Mouse (Mus musculus) midbrain, embryonic 16.5 days (tissue): ENCODE measurements at regions not wholly inside any gene's neighbourhood (a gene's known extent, or its start where the extent isn't known, plus 50 kb on each side); places are given as distances from the start of the nearest gene placed in this dataset.

ENCODE experiments used
- ATAC-seq: fragments of 200-750 bp; cut with Nextera tagmentation; 2 replicates; pipeline ENCODE4 v1.8.0; 2017; ENCODE audit warnings: moderate TSS enrichment
- H3K27ac ChIP-seq: fragments of 300-500 bp; sonication (generic); 2 replicates; pipeline ENCODE4 v1.5.1; 2014; ENCODE audit warnings: mild to moderate bottlenecking, low read length, mixed read lengths
- H3K27me3 ChIP-seq: fragments of 300-500 bp; sonication (generic); 2 replicates; pipeline ENCODE4 v1.6.1; 2014; ENCODE audit warnings: low read depth, low read length, mixed read lengths; ENCODE audit not compliant: control insufficient read depth, insufficient read depth
- H3K36me3 ChIP-seq: fragments of 300-500 bp; sonication (generic); 2 replicates; pipeline ENCODE4 v1.6.1; 2014; ENCODE audit warnings: mild to moderate bottlenecking, low read length, moderate library complexity, mixed read lengths; ENCODE audit not compliant: control insufficient read depth, insufficient read depth
- H3K4me1 ChIP-seq: fragments of 300-500 bp; sonication (generic); 2 replicates; pipeline ENCODE4 v1.6.1; 2014; ENCODE audit warnings: mild to moderate bottlenecking, low read length, mixed read lengths; ENCODE audit not compliant: control insufficient read depth, insufficient read depth
- H3K4me2 ChIP-seq: fragments of 300-500 bp; sonication (generic); 2 replicates; pipeline ENCODE4 v1.6.1; 2014; ENCODE audit warnings: mild to moderate bottlenecking, low read length, mixed read lengths
- H3K4me3 ChIP-seq: fragments of 300-500 bp; sonication (generic); 2 replicates; pipeline ENCODE4 v1.5.1; 2014; ENCODE audit warnings: low read depth, mild to moderate bottlenecking, low read length, moderate library complexity, mixed read lengths
- H3K9ac ChIP-seq: fragments of 300-500 bp; sonication (generic); 2 replicates; pipeline ENCODE4 v1.6.1; 2014; ENCODE audit warnings: low read depth, low read length, mixed read lengths
- H3K9me3 ChIP-seq: fragments of 300-500 bp; sonication (generic); replicated peaks from 2 replicates; pipeline ENCODE4 v1.6.1; 2014; ENCODE audit warnings: mild to moderate bottlenecking, low read length, mixed read lengths; ENCODE audit not compliant: control insufficient read depth, poor library complexity, severe bottlenecking
- WGBS: fragments of 180-500 bp; shearing (Covaris S2); extraction: QIAGEN DNeasy Blood & Tissue Kit; methylation state at CpG from one replicate; pipeline ENCODE4 v1.1.7; 2014; 5-methylcytosine and 5-hydroxymethylcytosine counted together

DNA sequence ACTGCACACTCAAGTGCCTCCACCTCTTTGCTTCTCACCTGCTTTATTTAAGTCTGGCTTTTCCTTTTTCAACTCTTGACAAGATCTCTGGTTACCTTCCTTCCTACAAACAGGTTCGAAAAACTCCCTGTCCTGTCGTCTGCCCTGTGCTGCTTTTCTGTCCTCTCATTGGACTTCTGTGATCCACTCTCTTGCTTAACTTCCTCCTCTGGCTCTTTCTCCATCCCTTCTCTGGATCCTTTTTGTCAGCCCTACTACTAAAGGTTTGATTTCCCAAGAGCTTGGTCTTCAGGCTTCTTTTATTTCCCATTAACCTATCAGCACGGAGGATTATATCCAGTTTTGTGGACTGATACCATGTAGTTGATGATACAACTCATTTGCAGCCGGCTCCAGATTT lies 149.8 kb downstream of the Satb1 start:
- Histone ChIP-seq H3K9ac (no peak overlapping the region), H3K4me3 (no peak overlapping the region), H3K4me2 (no peak overlapping the region), H3K27me3 (no peaks in the 10 kb centered on the region), H3K4me1 (no peaks in the 10 kb centered on the region), H3K9me3 (no peaks in the 10 kb centered on the region), H3K36me3 (no peaks in the 10 kb centered on the region), H3K27ac (no peak overlapping the region)
- 93% methylated on average over 4 of the region's 4 CpGs for WGBS
- no peak for ATAC-seq

DNA sequence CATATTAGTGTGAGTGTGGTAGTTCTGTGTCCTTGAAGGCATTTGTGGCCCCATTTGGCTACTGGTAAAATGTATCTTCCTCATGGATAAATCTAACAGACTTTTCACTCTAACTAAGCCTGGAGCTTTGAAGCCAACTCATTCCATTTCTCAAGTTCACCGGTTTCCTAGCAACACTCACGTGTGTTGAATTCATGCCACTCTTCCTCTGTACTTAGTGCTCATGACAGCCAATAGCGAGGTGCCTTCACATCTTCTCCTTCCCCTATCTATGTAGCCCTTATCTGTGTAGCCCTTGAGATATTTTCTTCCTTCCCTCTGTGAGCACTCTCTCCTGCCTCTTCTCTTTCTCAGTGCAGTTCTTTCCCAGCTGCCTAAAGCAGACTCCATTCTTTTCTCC lies 150.7 kb downstream of the Satb1 start:
- WGBS: 54% methylated on average over 3 of the region's 3 CpGs
- H3K4me1 ChIP-seq: no peaks in the 10 kb centered on the region
- H3K27ac ChIP-seq: no peak overlapping the region
- no peaks in the 10 kb centered on the region for H3K27me3 ChIP-seq
- ATAC-seq: 0 out of 2 replicates have a peak, but pooled peaks have one; percentile 42
- H3K4me2 ChIP-seq: no peak overlapping the region
- H3K4me3 ChIP-seq: no peak overlapping the region
- no peak overlapping the region for H3K9ac ChIP-seq
- H3K36me3 ChIP-seq: no peaks in the 10 kb centered on the region
- H3K9me3 ChIP-seq: no peaks in the 10 kb centered on the region

DNA sequence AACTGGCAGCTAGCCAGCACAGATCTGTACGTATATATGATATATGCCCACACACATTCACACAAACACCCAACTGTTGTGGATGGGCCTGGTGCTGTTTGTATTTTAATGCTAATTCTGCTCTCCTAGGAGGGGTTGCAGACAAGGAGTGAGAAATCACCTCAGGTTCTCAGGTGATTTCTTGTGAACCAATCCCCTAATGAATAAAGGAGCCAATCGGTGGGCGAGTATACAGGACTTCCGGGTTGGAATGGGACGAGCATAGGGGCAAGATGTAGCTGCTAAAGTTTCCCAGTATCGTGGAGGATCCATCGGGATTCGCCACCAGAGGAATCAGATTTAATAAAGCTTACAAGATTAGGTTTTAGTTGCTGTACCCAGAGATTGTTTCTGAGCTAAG lies 155.6 kb downstream of the Satb1 start:
- Histone ChIP-seq H3K4me3 (no peak overlapping the region), H3K36me3 (no peaks in the 10 kb centered on the region), H3K4me1 (no peaks in the 10 kb centered on the region), H3K9ac (no peak overlapping the region), H3K4me2 (no peak overlapping the region), H3K9me3 (no peaks in the 10 kb centered on the region), H3K27ac (no peak overlapping the region), H3K27me3 (no peaks in the 10 kb centered on the region)
- WGBS: 94% methylated on average over 8 of the region's 8 CpGs
- no peak for ATAC-seq

DNA sequence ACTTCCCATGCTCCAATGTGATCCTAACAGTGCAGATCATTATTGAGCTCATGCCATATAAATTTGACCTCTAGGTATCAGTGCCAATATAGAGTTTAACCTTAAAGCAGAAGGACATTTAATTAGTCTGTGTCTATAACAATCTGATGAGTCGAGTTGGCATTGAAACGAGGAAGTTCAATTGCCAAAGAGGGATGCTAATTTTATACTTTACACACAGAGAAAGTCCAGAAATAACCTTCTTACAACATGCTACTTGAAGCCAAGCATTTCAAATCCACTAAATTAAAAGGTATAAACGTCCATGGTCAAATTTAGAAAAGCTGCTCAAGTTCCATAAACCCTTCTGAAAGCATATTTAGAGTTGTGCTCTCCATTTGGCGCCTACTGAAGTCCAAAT lies 174.7 kb downstream of the Satb1 start:
- Histone ChIP-seq H3K27ac (no peak overlapping the region), H3K36me3 (no peaks in the 10 kb centered on the region), H3K9me3 (no peaks in the 10 kb centered on the region), H3K4me1 (no peaks in the 10 kb centered on the region), H3K9ac (no peak overlapping the region), H3K27me3 (no peaks in the 10 kb centered on the region), H3K4me3 (no peak overlapping the region), H3K4me2 (no peak overlapping the region)
- ATAC-seq: no peak
- 81% methylated on average over 4 of the region's 4 CpGs for WGBS

DNA sequence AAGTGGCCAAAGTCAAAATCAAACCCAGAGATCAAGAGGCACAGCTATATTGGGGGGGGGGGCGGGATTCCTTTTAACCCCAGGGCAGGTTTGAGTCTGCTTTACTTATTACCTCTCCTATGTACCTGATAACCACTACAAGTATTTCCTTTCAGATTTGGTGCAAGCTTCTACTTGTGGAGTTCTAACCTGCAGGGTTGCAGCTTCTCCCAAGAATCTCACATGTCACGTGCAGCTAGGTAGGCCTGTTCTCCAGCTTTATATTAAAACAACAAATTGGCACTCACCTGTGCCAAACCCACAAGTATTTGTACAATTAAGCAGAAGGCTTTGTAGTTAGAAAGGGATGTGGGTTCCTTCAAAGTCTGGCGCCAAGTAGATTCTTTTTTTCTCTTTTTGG lies 179.2 kb downstream of the Satb1 start:
- ATAC-seq: no peak
- H3K9me3 ChIP-seq: no peaks in the 10 kb centered on the region

DNA sequence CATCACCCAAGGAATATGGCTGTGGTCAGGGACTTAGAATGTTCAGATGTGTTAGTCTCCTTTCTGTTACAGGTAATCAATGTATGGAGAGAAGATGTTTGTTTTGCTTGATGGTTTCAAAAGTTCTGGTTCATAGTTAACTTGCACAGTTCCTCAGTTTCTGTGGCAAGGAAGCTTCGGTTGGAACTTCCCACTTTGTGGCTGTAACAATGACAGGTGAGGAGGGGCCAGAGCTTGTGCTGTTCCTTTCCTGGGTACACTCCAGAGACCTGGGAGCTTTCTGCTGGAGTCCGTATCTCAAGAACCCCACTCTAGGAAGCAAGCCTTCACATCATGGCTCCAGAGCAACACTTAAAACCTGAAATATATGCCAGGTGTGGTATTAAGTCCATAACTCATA lies 181.2 kb downstream of the Satb1 start:
- no peaks in the 10 kb centered on the region for H3K27me3 ChIP-seq
- 91% methylated on average over 2 of the region's 2 CpGs for WGBS
- H3K36me3 ChIP-seq: no peaks in the 10 kb centered on the region
- H3K4me3 ChIP-seq: no peak overlapping the region
- H3K27ac ChIP-seq: no peak overlapping the region
- no peaks in the 10 kb centered on the region for H3K9me3 ChIP-seq
- no peak for ATAC-seq
- H3K4me1 ChIP-seq: no peaks in the 10 kb centered on the region
- H3K9ac ChIP-seq: no peak overlapping the region
- no peak overlapping the region for H3K4me2 ChIP-seq

More for the DNA sequence above, 179.2 kb downstream of the Satb1 start:
- no peaks in the 10 kb centered on the region for H3K27me3 ChIP-seq
- H3K36me3 ChIP-seq: no peaks in the 10 kb centered on the region
- WGBS: 89% methylated on average over 3 of the region's 3 CpGs
- no peaks in the 10 kb centered on the region for H3K4me1 ChIP-seq
- no peak overlapping the region for H3K9ac ChIP-seq
- no peak overlapping the region for H3K4me3 ChIP-seq
- H3K27ac ChIP-seq: no peak overlapping the region
- no peak overlapping the region for H3K4me2 ChIP-seq

DNA sequence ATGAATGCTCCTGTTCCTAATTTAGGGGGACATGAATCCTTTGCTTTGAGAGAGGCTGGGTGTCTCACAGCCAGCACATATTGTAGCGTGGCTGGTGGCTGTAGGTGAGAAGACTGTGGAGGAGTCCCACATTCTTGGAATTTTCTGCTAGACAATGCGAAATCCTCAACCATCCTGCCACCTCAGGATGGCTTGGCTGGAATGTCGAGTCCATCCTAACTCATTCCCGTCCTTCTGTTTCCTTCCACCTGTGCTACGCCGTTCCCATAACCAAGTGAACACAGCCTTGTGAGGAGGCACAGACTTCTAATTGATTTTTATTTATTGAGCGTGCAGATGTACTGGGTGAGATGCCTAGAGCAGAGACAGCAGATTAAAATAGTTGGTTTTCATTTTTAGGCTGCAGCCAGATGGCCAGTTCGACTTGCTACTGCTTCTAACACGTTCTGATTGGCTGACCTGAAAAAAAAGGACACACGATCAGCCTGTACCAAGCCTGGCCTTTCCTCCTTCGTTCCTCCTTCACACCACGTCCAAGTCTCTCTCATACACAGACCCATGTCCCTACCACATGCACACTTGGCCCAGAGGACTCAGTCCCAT lies 183.8 kb downstream of the Satb1 start:
- Histone ChIP-seq H3K9me3 (no peaks in the 10 kb centered on the region), H3K4me1 (no peaks in the 10 kb centered on the region), H3K27ac (no peak overlapping the region), H3K4me3 (no peak overlapping the region), H3K36me3 (no peaks in the 10 kb centered on the region), H3K27me3 (no peaks in the 10 kb centered on the region), H3K9ac (no peak overlapping the region), H3K4me2 (no peak overlapping the region)
- WGBS: 86% methylated on average over 12 of the region's 12 CpGs
- ATAC-seq: no peak

DNA sequence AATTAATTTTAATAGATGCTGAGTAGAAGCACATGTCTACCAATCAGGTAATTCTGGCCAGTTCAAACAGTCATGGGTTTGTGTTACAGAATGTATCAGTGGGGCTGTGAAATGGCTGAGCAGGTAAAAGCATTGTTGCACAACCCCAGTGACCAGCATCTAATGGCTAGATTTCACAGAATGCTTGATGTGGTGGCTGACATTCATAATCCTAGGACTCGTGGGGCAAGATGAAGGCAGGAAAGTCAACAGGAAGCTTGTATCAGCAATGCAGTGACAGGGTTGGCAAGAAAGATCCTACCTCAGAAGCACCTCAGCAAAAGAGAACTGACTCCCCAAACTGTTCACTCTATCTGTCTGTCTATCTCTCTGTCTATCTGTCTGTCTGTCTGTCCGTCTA lies 186.7 kb downstream of the Satb1 start:
- no peaks in the 10 kb centered on the region for H3K36me3 ChIP-seq
- H3K27ac ChIP-seq: no peak overlapping the region
- no peak for ATAC-seq
- H3K4me2 ChIP-seq: no peak overlapping the region
- no peak overlapping the region for H3K9ac ChIP-seq
- no peak overlapping the region for H3K4me3 ChIP-seq
- H3K9me3 ChIP-seq: no peaks in the 10 kb centered on the region
- H3K4me1 ChIP-seq: no peaks in the 10 kb centered on the region
- WGBS: 88% methylated on average over 2 of the region's 2 CpGs
- H3K27me3 ChIP-seq: no peaks in the 10 kb centered on the region

DNA sequence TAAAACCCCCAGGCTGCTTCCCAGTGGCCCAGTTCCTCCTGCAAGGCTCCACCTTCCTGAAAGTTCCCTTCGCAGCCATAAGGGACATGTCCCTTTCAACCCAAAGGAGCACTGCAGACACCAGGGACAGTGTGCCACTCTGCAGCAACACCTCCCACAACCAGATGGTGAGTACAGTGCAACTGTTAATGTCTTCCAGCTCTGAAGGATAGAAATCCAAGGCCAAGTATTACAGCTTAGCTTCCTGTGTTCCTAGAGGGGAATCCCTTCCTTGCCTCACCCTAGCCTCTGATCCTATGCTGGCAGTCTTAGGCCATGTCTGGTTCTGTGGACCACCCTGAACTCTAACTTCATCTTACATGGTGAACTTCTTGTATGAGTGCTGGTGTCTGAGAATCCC lies 187.2 kb downstream of the Satb1 start:
- Histone ChIP-seq H3K27me3 (no peaks in the 10 kb centered on the region), H3K4me2 (no peak overlapping the region), H3K9me3 (no peaks in the 10 kb centered on the region), H3K27ac (no peak overlapping the region), H3K4me3 (no peak overlapping the region), H3K36me3 (no peaks in the 10 kb centered on the region), H3K9ac (no peak overlapping the region), H3K4me1 (no peaks in the 10 kb centered on the region)
- WGBS: 85% methylated on average over 1 of the region's 1 CpGs
- no peak for ATAC-seq
